Mouse (Mus musculus) hematopoietic stem cell, adult 5-6 weeks (primary cell): ENCODE data around the gene Pygm. TPM values are rescaled to one million over a fixed set of nuclear protein-coding genes. Genes with fewer than 3 reads are reported as not detected.

Source experiments
- ATAC-seq, 2 experiments: fragments of 125-278 bp in 1 of 2; replicated peaks in 1 of 2; 2 replicates each; pipeline ENCODE4 v1.8.0; 2016 to 2017; ENCODE audit warnings: inconsistent platforms in 2 of 2, mild to moderate bottlenecking in 2 of 2, moderate number of reproducible peaks in 2 of 2, low read depth in 1 of 2, moderate TSS enrichment in 1 of 2; ENCODE audit not compliant: low FRiP score in 2 of 2, poor library complexity in 2 of 2, severe bottlenecking in 2 of 2, insufficient read depth in 1 of 2, low TSS enrichment in 1 of 2
- total RNA-seq: library from RNA; stranded (forward); fragments of 172-1452, 232-1000 nt; gene quantifications from 2 replicates; pipeline ENCODE4 v1.2.3, GENCODE M21; 2017

Gene Pygm
- total RNA-seq, 1 experiment from 2014 or later = 6.7 TPM

DNA sequence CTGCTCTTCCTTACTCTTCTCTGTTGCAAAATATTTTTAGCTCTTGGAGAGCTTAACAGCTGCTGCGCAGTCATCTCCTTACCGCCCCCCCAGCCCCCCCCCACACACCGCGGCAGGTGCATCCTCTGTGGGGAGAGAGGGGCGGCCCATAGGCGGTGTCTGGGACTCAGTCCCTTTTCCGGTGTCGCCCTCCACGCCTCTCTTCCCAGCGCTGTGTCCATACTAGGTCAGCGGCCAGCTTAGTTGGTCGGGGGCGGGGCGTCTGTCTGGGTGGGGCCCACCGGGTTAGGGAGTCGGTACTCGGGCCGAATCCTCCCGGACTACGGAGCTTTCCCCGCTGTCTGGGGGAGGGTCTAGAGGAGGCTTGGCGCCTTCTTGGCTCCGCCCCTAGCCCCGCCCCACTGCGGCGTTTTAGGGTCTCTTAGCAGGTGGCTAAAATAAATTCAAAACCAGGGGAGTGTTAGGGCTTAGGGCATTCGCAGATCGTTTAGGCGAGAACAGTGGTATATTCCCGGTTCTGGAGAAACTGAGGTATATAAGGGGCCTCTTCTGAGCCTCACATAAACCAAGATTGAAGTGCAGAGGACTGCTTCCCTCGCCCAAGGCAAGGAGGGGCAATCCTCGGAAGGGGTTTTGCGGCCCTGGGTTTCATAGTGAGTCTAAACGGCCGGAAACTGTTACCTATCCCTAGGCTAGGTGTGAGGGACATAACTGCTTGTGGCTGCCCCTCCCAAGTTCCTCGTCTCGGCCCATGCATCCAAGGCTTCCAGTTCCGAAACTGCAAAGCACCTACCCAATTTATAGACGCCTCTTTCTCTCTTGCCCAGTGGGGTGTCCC is 14.5 kb downstream of the Pygm start:
- ATAC-seq = peak; percentile 48 to 51

- ATAC-seq = peak; percentile 7 to 16; a peak in 1 of 4 replicates
These were observed 15.3 kb downstream of the Pygm start, which contains the start of gene Rasgrp2 for GRCm38 (mm10) chr19:6399285-6400095. Gene Rasgrp2 (plus strand): TSS chr19:6399340.

- no peak for ATAC-seq
These were observed 16.2 kb downstream of the Pygm start for GRCm38 (mm10) chr19:6400096-6401086.

- ATAC-seq = peak; percentile 52 to 57
These were observed 17.1 kb downstream of the Pygm start for GRCm38 (mm10) chr19:6401131-6401815.

DNA sequence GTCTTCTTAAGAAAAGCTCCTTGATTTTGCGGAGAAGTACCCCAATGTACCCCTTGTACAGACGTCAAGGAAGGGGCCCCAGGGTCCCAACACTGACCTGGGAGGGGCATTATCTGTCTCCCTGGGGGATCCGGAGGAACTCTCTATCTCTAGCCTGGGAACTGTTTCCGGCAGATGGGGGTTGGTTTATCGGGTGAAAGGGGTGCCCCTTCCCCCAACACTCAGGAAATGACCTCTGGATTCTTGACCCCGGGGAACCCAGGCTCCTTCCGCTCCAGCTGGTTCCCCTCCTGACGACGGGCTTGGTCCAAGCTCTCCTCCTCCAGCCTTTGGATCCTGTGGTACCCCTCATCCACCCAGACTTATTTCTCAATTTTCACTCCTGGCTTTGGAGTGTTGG is 17.8 kb downstream of the Pygm start:
- no peak for ATAC-seq

GRCm38 (mm10) chr19:6403869-6404268 is 19.7 kb downstream of the Pygm start:
- no peak for ATAC-seq

GRCm38 (mm10) chr19:6405433-6405832 is 21.2 kb downstream of the Pygm start:
- no peak for ATAC-seq

- ATAC-seq = no peak
These were observed 22.9 kb downstream of the Pygm start for GRCm38 (mm10) chr19:6407109-6407508.

GRCm38 (mm10) chr19:6407816-6408510 is 23.8 kb downstream of the Pygm start:
- no peak for ATAC-seq

- ATAC-seq = 0 out of 4 replicates have a peak, but pooled peaks of 1 of the 2 experiments have one; percentile 7
These were observed 24.6 kb downstream of the Pygm start for GRCm38 (mm10) chr19:6408749-6409148.

- no peak for ATAC-seq
These were observed 25.0 kb downstream of the Pygm start for GRCm38 (mm10) chr19:6409176-6409575.

- ATAC-seq = no peak
These were observed 25.7 kb downstream of the Pygm start for GRCm38 (mm10) chr19:6409936-6410335.

GRCm38 (mm10) chr19:6412798-6413197 is 28.6 kb downstream of the Pygm start:
- ATAC-seq = no peak

GRCm38 (mm10) chr19:6415454-6415853 is 31.3 kb downstream of the Pygm start:
- ATAC-seq = no peak

DNA sequence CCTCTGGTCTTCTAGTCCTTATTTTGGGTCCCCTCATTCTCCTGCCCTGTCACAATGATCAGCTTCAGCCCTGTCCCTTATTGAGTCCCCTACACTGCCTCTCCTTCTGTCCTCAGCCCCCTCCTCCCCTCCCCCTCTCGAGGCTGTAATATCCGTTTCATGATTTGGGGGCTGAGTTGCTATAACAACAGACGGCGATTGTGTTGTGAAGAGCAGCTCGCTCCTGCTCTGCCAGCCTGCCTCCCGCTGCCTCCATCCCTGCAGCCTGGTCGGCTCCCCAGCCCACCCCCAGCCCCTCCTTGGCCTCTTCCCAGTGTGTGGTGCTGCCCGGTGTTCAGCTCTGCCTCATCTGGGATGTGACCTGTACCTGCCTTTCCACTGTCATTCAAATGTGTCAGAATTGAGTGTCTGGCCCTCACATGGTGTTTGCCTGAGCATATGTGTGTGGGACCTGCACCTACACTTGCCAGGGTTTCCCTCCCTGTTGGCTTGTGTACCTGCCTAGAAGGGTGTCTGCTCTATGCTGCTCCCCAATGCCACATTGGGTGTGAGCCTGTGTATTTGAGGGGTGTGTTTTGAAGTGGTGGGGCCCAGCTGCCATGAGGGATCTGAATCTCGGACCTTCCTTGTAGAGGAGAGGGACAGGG is 32.0 kb downstream of the Pygm start:
- no peak for ATAC-seq
